Mouse (Mus musculus): ENCODE results near the gene Ablim2. TPM values are rescaled to one million over a fixed set of nuclear protein-coding genes. Genes with fewer than 3 reads are reported as not detected.
A peak's percentile ranks its signal among the peaks of the same experiment; 100 is the strongest.

Ablim2 gene
- total RNA-seq, 2 experiments from 2014 or later = 21.4 to 24.4 TPM

- no peak for DNase-seq
These were observed 158.1 kb downstream of the Ablim2 start for GRCm38 (mm10) chr5:35915629-35916300.

- no peak for DNase-seq
These were observed 159.0 kb downstream of the Ablim2 start for GRCm38 (mm10) chr5:35916666-35917065.

- no peak for DNase-seq
These were observed 160.7 kb downstream of the Ablim2 start for GRCm38 (mm10) chr5:35918387-35918786.

- no peak for DNase-seq
These were observed 162.4 kb downstream of the Ablim2 start for GRCm38 (mm10) chr5:35920076-35920475.

- DNase-seq = no peak
These were observed 162.9 kb downstream of the Ablim2 start for GRCm38 (mm10) chr5:35920557-35920956.

- no peak for DNase-seq
These were observed 163.5 kb downstream of the Ablim2 start for GRCm38 (mm10) chr5:35921141-35921540.

GRCm38 (mm10) chr5:35921595-35922254 is 164.0 kb downstream of the Ablim2 start:
- peak; percentile 82 to 88 for DNase-seq

- peak in 1 of 2 experiments; percentile 44 for DNase-seq
These were observed 165.8 kb downstream of the Ablim2 start for GRCm38 (mm10) chr5:35923448-35923847.

GRCm38 (mm10) chr5:35925171-35925634 is 167.5 kb downstream of the Ablim2 start:
- DNase-seq = peak; percentile 48 to 64

GRCm38 (mm10) chr5:35926511-35926910 is 168.8 kb downstream of the Ablim2 start:
- no peak for DNase-seq

GRCm38 (mm10) chr5:35931296-35931695 is 173.6 kb downstream of the Ablim2 start:
- DNase-seq = no peak

- no peak for DNase-seq
These were observed 175.4 kb downstream of the Ablim2 start for GRCm38 (mm10) chr5:35933059-35933458.

Other genes starting within 250 kb of the Ablim2 start
- gene Cpz, start 232.2 kb upstream of the Ablim2 start, total RNA-seq (2021) = under 1 TPM; 0.22 to 0.41 TPM
- 1 to 10 TPM; 2.1 to 2.2 TPM for gene Trmt44, start 182.8 kb upstream of the Ablim2 start, total RNA-seq (2021)
- gene Acox3, start 174.8 kb upstream of the Ablim2 start, total RNA-seq (2021) = 10 to 100 TPM; 26.2 to 28.0 TPM
- 10 to 100 TPM; 73.5 to 83.6 TPM for gene Htra3, start 78.1 kb upstream of the Ablim2 start, total RNA-seq (2021)
- 10 to 100 TPM in 1 of 2 experiments, 1 to 10 TPM in 1; 8.2 to 10.3 TPM for gene Sh3tc1, start 17.9 kb upstream of the Ablim2 start, total RNA-seq (2021)
- 10 to 100 TPM; 16.9 to 19.2 TPM for gene Afap1, start 135.4 kb downstream of the Ablim2 start, total RNA-seq (2021)